Mouse (Mus musculus) 416B (cell line): ENCODE data around the gene Saysd1.

Source experiments
- DNase-seq: peaks from one replicate; pipeline ENCODE4 v3.0.0; 2011; ENCODE audit warnings: low read depth

The Saysd1 gene

DNA sequence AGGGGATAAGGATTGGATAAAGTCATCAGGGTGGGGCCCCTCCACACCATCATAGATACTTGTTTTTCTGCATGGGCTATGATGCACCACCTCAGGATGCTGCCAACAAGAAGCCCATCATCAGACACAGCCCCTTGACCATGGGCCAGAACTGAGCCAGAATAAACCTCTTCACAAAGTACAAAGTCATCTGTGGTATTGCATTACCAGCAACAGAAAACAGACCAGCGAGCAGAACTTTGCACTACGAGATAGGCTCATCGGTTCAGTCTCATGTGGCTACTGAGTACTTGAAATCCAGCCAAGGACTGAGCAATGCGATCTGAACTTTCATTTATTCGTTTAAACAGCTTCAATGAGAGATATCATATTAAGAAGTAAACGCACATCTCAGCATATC is 24.4 kb upstream of the Saysd1 start:
- DNase-seq: no peak

DNA sequence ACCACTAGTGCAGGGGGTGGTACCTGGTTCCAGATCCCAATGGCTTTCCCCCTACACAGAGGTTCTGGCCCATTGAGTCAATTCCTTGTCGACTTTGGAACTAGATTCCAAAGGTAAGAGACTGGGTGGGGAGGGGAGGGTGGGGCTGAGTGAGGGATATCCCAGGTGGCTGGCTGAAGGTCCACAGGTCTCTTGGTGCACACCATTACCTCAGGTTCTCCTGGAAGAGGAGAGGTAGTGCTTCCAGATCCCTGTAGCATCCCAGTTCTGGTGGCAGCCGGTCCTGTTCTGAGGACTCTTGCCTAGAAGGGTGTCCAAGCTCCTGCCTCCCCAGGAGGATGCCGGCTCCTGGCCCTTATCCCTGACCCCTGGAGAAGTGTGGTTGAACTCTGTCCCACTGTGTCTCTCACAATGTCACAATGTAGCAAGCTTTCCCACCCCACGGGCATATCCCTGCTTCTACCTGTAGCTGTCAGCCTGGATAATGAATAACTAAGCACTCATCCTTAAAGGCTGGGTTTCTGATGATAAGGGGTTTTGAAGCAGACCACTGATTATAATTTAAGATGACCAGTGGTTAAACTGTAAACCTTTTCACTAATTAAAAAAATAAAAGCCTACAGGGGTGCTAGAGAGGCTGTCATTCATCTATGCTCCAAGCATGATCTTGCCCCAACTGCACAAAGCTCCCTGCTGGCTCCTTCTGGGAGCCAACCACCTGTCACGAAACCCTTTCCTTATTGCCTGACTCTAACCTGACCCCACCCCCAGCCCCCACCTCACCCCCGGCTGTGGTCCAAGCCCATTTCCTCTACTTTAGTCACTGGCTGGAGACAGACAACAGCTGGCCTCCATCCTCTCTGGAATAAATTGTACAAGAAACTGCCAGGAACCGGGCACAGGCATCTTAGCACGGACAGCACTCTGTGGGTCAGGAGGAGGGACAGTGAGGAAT is 20.7 kb upstream of the Saysd1 start:
- no peak for DNase-seq

DNA sequence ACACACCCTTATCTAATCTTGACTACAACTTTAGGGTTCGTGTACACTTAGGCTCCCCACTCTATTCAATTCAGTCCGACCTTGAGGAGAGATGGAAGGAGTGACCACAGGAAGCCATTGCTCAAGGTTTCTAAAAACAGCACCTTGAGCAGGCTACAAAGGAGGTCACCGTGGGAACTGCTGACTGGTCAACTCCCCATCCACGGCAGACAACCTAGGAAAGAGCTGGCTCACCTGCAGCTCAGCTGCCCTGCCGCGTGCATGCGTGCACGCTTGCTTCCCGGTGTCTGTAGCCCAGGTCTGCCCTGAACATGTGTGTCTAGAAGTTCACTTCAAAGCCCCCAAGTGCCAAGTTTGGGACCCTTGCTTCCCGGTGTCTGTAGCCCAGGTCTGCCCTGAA is 19.3 kb upstream of the Saysd1 start:
- DNase-seq: peak; percentile 48

DNA sequence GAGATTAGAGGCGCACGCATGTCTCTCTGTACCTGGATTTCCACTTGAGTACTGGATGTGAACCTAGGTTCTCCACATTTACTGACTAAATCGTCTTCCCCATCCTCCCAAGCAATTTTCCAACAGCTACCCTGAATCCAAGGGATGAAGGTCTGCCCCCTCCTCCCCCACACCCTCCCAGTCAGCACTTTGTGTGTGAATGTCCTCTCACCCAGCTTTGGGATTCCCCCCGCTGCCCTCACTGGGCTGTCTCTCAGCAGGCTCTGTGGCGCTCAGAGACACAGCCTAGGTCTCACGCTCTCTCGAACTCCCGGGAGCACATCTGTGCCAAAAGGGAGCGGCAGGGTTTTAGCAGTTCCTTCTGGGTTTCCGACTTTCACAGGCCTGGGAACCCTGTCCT is 17.4 kb upstream of the Saysd1 start:
- DNase-seq: no peak

DNA sequence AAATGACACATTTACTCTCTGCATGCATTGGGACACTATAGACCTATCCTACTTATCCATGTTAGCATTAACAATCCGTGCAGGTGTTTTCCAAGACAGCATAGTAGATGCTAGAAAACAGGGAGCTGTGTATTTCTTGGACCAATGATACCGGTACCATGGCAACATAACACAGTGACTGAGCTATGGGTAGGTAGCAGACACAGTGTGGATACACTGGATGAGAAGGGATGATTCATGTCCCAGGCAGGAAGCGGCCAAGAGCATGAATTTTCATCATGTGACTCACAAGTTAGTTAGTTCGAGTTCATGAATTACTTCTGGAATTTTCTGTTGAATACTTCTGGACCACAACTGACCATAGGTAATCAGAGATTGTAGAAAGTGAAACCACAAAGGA is 16.6 kb upstream of the Saysd1 start:
- DNase-seq: peak; percentile 54

DNA sequence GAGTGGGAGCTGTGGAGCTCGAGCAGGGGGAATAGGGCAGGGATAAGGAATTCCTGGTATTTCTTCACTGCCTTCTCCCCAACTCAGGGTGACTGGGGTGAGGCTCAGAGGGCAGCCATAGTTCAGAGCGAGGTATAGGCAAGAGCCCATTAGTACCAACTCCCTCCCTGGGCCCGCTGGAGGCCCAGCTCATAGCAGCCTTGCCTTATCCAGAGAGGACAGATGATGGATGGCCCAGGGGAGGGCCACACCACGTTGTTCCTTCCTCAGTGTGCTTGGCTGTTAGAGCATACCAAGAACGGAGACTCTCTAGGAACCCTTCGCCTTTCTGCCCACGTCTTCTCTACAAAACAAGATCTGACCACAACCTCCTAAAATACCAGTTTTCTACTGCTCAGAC is 15.9 kb upstream of the Saysd1 start:
- DNase-seq: no peak

DNA sequence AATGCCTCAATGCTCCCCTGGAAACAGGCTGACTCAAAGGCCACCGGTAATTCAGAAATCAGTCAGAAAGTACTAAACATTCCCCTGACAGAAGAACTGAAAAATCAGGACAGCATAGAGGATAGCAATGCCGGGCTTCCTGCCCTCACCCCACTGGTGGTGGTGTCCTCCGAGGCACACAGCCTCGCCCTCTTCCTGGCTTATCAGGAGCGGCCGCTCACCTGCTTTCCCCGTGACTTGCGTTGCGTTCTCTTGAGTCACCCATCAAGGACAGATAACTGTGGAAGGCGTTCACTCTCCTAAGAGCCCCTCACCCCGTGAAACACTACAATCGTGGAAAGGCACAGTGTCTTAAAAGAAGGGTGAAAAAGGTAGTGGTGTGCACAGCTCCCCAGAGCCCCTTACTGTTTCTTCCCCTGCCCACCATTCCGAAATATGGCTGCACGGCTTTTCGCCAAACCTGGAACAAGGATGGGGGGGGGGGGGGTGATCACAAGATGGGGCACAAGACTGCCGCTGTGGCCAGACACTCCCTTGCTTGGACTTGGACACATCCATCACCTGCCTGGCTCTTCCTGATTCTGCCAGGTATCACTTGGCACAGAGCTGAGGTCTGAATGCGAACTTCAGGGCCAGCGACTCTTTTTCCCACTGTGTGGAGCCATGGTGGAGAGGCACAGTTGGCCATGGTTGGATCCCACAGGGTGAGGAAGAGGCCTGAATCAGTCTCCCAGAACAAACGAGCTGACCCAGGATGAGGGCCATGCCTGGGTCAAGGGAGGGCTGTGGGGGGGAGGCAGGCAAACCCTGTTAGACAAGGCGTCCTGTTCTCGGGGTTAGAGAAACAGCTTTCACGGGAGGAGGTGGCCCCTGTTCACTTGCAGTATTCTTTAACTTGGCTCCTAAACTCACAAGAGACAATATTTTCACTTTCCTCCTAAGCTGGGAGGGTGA is 11.1 kb upstream of the Saysd1 start:
- no peak for DNase-seq

DNA sequence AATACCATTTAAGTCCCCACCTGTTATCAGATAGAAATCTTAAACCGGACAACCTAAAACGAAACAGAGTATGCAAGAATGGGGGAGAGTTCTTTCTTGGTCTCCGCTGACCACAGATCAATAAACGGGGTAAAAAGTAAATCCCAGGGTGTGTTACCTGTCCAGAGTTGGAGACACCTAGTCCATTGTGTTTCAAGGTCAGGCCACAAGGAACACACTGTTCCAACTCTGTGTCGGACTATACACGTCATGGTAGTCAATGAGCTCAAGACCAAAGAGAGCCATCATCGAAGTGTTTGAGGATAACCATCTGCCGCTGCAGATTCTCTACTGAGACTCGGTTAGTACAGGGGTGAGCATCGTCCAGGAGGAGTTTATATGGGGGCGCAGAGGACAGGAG is 10.2 kb upstream of the Saysd1 start:
- DNase-seq: no peak

DNA sequence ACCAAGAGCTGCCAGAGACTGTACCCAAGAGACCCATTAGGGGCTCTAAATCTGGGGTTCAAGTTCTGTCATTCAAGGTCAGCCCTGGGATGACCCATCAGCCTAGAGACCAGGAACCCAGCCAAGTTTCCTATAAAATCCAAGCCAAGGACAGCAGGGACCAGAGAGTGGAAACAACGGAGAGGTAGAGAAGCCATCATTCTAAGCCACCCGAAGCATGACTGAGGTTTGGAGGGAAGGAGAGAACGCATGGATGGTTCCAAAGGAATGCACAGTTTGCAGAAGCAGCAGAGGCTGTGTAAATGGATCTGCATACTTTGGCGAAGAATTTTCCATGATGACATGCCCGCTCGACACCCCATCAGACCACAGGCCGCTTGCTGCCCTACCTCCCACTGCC is 9.5 kb upstream of the Saysd1 start:
- DNase-seq: no peak

DNA sequence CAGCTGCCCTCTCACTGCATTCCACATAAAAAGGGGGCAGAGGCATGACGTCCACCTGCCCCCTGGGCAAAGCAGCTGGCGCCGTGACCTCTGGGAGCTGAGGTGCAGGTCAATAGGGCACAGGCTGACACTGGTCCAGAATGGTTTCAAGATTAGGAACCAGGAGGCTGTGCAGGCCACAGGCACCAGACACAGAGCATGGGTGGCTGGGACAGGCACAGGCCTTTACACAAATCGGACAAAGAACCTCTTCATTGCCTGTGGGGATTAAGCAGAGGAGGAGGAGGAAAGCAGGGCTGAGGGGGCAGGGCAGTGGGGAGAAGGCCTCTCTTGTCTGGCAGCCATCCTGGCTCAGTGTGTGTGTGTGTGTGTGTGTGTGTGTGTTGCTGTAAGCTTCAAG is 5.8 kb upstream of the Saysd1 start:
- DNase-seq: no peak

DNA sequence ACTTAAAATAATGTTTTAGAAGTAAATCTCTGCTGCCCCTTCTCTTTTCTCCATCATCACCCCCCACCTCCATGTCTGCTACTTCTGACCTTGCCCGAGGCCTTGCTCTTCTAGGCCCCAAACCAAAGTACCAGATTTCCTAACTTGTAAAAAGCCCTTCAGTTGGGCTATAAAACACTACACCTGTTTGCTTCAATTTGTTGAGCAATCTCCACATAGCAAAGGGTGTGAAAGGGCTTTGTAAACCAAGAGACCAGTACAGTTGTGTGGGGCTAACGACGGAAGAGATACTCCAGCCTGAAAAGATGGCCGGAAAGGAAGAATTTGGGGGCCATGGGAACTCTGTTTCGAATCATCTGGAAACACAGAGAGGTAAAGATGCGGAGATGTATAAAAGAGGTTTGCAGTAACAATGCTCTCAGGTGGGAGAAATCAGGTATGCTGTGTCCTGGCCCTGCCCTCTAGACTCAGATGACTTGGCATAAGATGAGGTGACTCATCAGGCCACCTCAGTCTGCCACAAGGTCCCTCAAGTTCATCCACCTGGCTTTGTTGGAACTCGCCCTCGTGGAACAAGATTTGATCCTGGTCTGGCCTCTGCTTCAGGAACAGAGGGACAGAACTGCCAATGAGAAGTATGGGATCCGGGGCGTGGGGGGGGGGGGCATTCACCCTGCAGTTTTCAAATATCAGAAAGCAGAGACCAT is 3.2 kb downstream of the Saysd1 start:
- DNase-seq: no peak

DNA sequence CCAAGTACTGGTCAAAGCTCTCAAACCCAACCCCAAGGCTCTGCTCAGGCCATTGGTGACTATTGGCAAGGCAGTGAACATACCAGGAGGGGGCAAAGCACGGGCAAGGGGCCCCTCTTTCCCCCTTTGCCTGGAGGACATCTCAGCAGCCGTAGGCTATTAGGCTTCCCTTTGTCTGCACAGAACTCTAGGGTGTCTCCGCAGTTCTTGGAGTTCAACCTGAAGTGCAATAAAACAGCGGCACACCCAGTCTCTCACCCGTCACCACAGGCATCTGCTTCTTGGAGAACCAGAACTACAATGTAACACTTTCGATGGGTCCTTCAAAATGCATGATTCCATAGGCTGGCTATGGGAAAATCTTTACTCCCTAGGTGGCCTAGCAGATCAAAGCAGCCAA is 10.2 kb downstream of the Saysd1 start:
- no peak for DNase-seq

DNA sequence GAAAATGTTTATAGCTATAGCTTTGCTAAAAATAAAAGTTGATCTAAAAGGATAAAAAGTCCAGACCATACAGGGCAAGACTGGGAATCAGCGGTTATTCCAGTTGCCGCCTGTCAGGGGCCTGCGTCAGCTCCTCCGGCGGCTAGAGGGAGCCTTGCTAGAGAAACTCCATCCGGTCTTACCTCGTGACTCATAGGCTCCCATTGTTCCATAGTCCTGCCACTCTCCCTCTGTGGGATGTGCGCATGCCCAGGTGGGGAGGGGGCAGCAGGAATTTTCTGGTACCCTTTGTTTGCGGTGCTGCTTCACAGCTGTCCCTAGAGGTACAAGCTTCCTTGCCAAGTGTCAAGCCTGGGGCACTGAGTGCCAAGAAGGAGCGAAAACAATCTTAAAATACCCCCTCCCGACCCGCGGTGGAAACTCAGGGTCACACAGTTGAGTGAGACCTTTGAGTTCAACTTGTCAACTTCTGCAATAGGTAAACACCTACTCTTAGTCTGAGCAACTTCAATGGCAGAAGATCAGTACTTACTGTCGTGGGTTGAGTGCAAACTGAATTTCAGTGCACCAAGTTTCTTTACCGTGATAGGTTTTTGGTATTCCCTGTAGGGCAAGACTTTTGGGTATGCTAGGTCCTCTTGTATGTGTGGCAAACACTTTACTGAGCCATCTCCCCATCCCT is 10.8 kb downstream of the Saysd1 start:
- no peak for DNase-seq

DNA sequence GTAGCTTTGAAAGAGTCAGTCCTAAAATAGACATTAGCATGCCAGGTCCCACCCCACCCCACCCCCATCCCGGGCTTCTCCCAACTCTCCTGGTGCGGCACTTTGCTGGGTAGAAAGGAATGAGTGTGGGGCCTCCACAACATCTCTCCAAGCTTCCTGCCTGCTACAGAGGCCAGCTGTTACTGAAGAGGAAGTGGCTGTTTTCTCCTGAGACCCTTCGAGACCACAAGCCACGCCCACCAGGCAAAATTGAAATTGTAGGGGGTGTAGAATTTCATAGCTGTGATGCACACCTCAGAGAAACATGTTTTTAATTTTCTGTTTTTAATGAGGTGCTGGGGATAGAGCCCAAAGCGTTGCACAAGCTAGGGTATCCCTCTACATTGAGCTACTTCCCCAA is 17.5 kb downstream of the Saysd1 start:
- DNase-seq: peak; percentile 71

DNA sequence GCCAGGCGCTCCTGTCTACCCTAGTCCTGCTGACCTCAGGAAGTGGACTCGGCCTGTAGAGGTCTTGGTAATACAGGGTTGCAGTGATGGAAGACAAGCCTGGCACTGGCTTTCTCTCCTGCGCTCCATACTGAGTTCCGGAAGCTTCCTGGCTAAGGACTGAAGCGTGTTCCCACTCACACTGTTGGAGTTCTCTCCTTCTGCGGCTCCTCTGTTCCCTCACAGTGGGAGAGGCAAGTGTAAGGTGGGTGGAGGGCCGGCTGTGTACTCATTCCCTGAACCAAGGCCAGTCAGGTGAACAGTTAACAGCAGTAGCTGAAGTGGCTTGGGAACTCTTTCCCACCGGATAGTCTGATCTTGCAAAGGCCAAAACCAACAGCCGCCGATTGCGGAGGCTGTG is 18.3 kb downstream of the Saysd1 start:
- no peak for DNase-seq

DNA sequence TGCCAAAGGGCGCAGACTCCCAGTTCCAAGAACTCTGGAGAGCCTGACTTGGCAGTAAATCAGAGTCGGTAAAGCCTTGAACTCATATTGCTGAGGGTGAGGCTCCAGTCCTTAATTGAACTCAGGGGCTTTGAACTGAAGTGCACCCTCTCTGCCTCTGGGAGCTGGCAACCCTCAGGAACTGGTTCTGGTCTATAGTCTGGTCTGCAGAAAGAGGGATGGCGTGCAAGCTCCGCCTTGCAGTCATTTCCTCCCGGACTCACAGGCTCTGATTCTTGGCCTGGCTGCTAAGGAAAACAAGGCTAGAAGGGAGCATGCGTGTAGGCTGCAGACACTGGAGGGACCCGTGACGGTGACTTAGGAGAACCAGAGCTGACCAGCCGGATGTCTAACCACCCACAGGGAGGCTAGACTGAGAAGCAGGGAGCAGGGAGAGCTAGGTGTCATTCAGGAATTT is 22.2 kb downstream of the Saysd1 start:
- no peak for DNase-seq

DNA sequence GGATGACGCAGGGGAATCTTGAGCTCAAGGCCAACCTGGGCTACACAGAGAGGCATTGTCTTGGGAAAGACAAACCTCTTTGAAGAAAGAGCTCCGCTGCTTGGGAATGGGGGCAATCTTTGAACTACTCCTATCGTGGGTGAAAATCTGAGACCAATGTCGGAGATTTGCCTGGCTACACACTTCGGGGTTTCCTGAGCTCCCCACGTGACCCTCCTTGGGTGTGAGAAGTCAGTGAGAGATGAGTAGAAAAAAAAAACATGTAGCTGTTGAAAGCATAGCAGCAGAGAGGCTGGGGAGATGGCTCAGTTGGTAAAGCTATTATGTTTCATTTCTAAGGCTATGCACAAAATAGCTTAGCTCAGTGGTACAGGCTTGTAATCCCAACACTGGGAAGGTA is 23.4 kb downstream of the Saysd1 start:
- DNase-seq: no peak

DNA sequence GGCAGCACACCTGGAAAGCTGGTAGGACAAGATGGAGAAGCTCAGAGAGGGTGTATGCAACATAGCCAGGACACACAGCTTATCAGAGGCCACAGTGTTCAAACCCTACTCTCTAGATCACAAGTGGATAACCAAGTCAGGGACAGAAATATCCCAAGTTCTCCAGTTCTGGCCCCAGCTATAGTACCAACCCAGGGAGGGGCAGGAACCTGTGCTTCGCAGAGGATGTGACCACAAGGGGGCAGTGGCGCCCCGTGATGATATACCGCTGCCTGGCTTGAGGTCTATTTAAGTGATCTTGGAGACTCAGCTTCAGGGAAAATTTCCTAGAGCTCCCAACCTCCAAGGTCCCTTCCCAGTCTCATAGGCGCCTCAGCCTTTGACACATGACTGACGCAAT is 24.4 kb downstream of the Saysd1 start:
- peak; percentile 77 for DNase-seq

DNA sequence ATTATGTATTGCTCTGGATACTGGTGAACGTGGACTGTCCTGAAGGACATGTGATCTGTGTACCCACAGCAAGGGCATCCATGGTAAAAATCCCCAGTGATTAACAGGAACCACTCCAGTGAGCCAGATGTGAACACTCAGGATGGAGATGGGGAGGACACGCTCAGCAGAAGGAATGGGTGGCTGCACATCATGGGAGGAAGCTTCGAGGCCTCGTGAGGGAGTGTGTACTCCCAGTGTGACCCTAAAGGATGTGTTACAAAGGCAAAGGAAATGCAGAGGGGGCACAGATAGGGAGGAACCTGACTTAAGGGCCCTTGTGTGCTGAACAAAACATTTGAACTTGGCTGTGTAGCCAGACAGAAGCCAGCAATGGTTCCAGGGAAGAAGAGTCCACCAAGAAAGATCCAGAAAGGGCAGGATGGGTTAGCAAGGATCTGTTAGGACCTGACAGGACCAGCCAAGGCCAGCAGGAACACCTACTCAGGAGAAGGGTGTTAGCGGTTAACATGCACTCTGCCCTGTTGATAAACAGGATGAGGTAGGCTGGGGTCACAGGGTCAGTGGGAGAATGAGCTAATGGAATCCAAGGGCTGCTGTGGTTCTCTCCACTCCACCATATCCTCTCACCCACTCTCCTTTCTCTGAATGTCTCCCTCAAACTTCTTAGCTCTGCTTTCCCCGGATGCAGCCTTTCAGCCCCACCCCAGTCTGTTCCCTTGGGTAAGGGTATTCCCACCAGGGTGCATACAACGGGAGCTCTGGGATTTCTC is 25.0 kb downstream of the Saysd1 start:
- no peak for DNase-seq

DNA sequence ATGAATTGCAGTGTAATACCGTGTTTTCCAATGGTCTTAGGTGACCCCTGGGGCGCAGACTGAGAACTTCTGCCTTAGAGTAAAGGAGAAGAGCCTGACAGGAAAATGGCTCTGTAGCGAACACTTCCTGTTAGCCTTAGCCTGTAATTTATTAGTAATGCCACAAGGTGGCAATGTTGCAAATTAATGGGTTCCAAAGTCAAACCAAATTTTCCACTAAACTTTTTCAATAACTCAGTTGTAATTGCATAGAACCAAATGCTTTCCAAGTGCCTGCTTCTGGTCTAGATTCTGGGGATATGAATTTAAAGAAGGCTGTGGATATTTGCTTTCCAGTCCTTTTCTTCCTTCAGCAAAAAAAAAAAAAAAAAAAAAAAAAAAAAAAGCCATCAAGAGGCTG is 26.1 kb downstream of the Saysd1 start:
- DNase-seq: peak; percentile 55

DNA sequence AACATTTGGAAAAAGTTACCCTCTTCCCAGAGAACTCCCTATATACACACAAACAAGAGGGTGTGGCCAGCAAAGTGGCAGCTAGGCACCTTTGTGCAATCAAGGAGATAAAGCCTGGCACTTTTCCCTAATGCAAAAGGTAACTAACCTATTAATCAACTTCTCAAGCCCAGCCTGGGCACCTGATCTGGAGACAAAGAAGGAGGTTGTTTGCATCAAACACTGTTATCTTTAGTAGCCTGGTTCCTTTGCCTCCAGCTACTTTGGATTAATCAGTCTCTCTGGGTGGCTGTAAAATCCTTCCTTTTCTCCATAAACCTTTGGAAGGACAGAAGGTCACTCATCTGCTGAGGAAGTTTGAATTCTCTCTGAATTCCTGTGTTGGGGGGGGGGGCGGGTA is 27.4 kb downstream of the Saysd1 start:
- DNase-seq: no peak
